In genomic region chr9:63391307-63391706, GRCm38 (mm10) we compare ENCODE assay signal across 24 mouse cellular contexts. TPM values are rescaled to one million over a fixed set of nuclear protein-coding genes. Genes with fewer than 3 reads are reported as not detected.
DNase-seq lines count a peak whose midpoint lies in the region; ATAC-seq lines count a peak whose summit lies in the region.
"Had no signal": no experiment of that assay in that cellular context is flagged by ENCODE, and none has a peak within 500 bp of the region (broad histone marks: within the 10 kb centered on the region; RNA-seq: fewer than 3 reads in every experiment).

No protein-coding gene starts in this region.

- 71% methylated on average over 2 of the region's 2 CpGs for WGBS in midbrain, embryonic 11.5 days
- WGBS in midbrain, embryonic 13.5 days: 78% methylated on average over 2 of the region's 2 CpGs

- peak; percentile 51 to 73 for DNase-seq in kidney, adult 8-10 months
- DNase-seq in kidney, postnatal 4 days: no peak
- DNase-seq in midbrain, embryonic 11.5 days (ENCODE audit: low spot score, missing footprints): peak; percentile 44
- peak; percentile 48 to 73 for DNase-seq in kidney, postnatal 36 days
- DNase-seq: adrenal gland, adult 8-10 months; adrenal gland, postnatal 25 days; cerebellum, adult 11-12 months; cerebellum, adult 8-10 months; cerebellum, postnatal 10 days; cerebellum, postnatal 36 days; gastrocnemius, postnatal 10 days; gastrocnemius, postnatal 36 days; heart, adult 2 months; heart, postnatal 14 days; heart, postnatal 4 days had no signal

- H3K4me3 ChIP-seq in midbrain, embryonic 11.5 days (ENCODE audit: low read depth, low read length): no peak overlapping the region
- H3K4me3 ChIP-seq in midbrain, embryonic 13.5 days (replicated peaks): no peak overlapping the region
- H3K4me3 ChIP-seq: forebrain, embryonic 10.5 days; forebrain, embryonic 13.5 days; heart, adult 2 months; heart, embryonic 10.5 days; heart, embryonic 13.5 days had no signal

- no peaks in the 10 kb centered on the region for H3K9me3 ChIP-seq in midbrain, embryonic 11.5 days (ENCODE audit: control insufficient read depth, low read length)
- H3K9me3 ChIP-seq in midbrain, embryonic 13.5 days: no peaks in the 10 kb centered on the region
- H3K9me3 ChIP-seq: forebrain, embryonic 10.5 days; forebrain, embryonic 13.5 days; heart, embryonic 10.5 days; heart, embryonic 13.5 days had no signal

- no peak overlapping the region for H3K4me2 ChIP-seq in midbrain, embryonic 11.5 days
- H3K4me2 ChIP-seq in midbrain, embryonic 13.5 days (replicated peaks): no peak overlapping the region
- H3K4me2 ChIP-seq: forebrain, embryonic 13.5 days; heart, embryonic 13.5 days; hindbrain, embryonic 14.5 days had no signal

- no peak overlapping the region for H3K9ac ChIP-seq in midbrain, embryonic 11.5 days (ENCODE audit: low read length)
- no peak overlapping the region for H3K9ac ChIP-seq in midbrain, embryonic 13.5 days (replicated peaks)
- H3K9ac ChIP-seq: forebrain, embryonic 13.5 days; heart, embryonic 13.5 days; hindbrain, embryonic 14.5 days had no signal

- no peaks in the 10 kb centered on the region for H3K27me3 ChIP-seq in midbrain, embryonic 11.5 days (ENCODE audit: control insufficient read depth, insufficient read depth, low read length)
- no peaks in the 10 kb centered on the region for H3K27me3 ChIP-seq in midbrain, embryonic 13.5 days
- H3K27me3 ChIP-seq: forebrain, embryonic 13.5 days; heart, embryonic 13.5 days had no signal

- H3K36me3 ChIP-seq in midbrain, embryonic 11.5 days (ENCODE audit: control insufficient read depth, insufficient read depth, low read length): no peaks in the 10 kb centered on the region
- H3K36me3 ChIP-seq in midbrain, embryonic 13.5 days: no peaks in the 10 kb centered on the region
- H3K36me3 ChIP-seq: forebrain, embryonic 10.5 days; heart, embryonic 10.5 days; heart, embryonic 13.5 days had no signal

- ATAC-seq in midbrain, embryonic 11.5 days (ENCODE audit: low FRiP score): no peak
- no peak for ATAC-seq in midbrain, embryonic 13.5 days
- ATAC-seq in CD4-positive, CD25-positive, alpha-beta regulatory T cell, adult 4 months: no peak
- ATAC-seq: activated CD4-positive, CD25-positive, alpha-beta regulatory T cell, adult 4 months; forebrain, embryonic 13.5 days; forebrain, embryonic 16.5 days had no signal

- H3K27ac ChIP-seq in midbrain, embryonic 11.5 days (ENCODE audit: low read depth, low read length): no peak overlapping the region
- H3K27ac ChIP-seq in midbrain, embryonic 13.5 days: no peak overlapping the region
- H3K27ac ChIP-seq: forebrain, embryonic 10.5 days; forebrain, embryonic 13.5 days; heart, adult 2 months; heart, embryonic 10.5 days; heart, embryonic 13.5 days; hindbrain, embryonic 14.5 days had no signal

- no peaks in the 10 kb centered on the region for H3K4me1 ChIP-seq in midbrain, embryonic 11.5 days (ENCODE audit: control insufficient read depth, insufficient read depth, low read length)
- H3K4me1 ChIP-seq in midbrain, embryonic 13.5 days (replicated peaks): peaks cover 7% of the 10 kb centered on the region

RNA-seq across cellular contexts. Expression of gene 2300009A05Rik, which starts 7.7 kb away (rescaled TPM):
- polyA plus RNA-seq in midbrain, embryonic 11.5 days (2014; fragmentation: Nextera tagmentation; extraction: Ambion mirVana): 43.2 and 46.5 TPM in 2 replicates
- 58.4 TPM in 2 replicates for polyA plus RNA-seq in midbrain, embryonic 13.5 days (2015; fragmentation: Nextera tagmentation; extraction: Ambion mirVana)
- 1 to 10 TPM; 3.4 to 9.1 TPM for polyA plus RNA-seq in CD4-positive, CD25-positive, alpha-beta regulatory T cell, adult 4 months (2017; shearing (Covaris generic))

RNA-seq across cellular contexts. Expression of gene Map2k5, which starts 13.6 kb away (rescaled TPM):
- 36.9 and 37.8 TPM in 2 replicates for polyA plus RNA-seq in midbrain, embryonic 11.5 days (2014; fragmentation: Nextera tagmentation; extraction: Ambion mirVana)
- 37.7 and 40.9 TPM in 2 replicates for polyA plus RNA-seq in midbrain, embryonic 13.5 days (2015; fragmentation: Nextera tagmentation; extraction: Ambion mirVana)
- polyA plus RNA-seq in CD4-positive, CD25-positive, alpha-beta regulatory T cell, adult 4 months (2017; shearing (Covaris generic)): 10 to 100 TPM in 1 of 2 experiments, 1 to 10 TPM in 1; 9.1 to 12.8 TPM

Comparison
In these comparisons a context has a peak if more than half of its experiments do, and no peak if none do; other contexts are left out.
1. DNase-seq: peak in kidney, adult 8-10 months (2 of 2), midbrain, embryonic 11.5 days (single experiment) and kidney, postnatal 36 days (2 of 2); none in kidney, postnatal 4 days (0 of 2).